Comparison of ENCODE assay signal across 9 mouse cellular contexts in genomic region chrX:73063512-73064414, GRCm38 (mm10). TPM values are rescaled to one million over a fixed set of nuclear protein-coding genes. Genes with fewer than 3 reads are reported as not detected.
DNase-seq lines count a peak whose midpoint lies in the region; ATAC-seq and TF ChIP-seq lines count a peak whose summit lies in the region.
"Had no signal": no experiment of that assay in that cellular context is flagged by ENCODE, and none has a peak within 500 bp of the region (broad histone marks: within the 10 kb centered on the region; RNA-seq: fewer than 3 reads in every experiment).

No protein-coding gene starts in this region.

- H3K4me3 ChIP-seq in hindbrain, embryonic 15.5 days = peak overlapping the region; percentile 44
- H3K4me3 ChIP-seq in liver, embryonic 12.5 days = no peak overlapping the region
- no peak overlapping the region for H3K4me3 ChIP-seq in stomach, postnatal 0 days (ENCODE audit: low read depth, low read length)

- no peaks in the 10 kb centered on the region for H3K9me3 ChIP-seq in hindbrain, embryonic 15.5 days
- no peaks in the 10 kb centered on the region for H3K9me3 ChIP-seq in liver, embryonic 12.5 days (replicated peaks)
- H3K9me3 ChIP-seq in stomach, postnatal 0 days (ENCODE audit: control insufficient read depth, low read length) = no peaks in the 10 kb centered on the region

- DNase-seq in layer of hippocampus, adult 11-12 months (ENCODE audit: low spot score) = peak; percentile 16
- DNase-seq in layer of hippocampus, adult 9-10 months (ENCODE audit: low spot score) = no peak
- peak; percentile 42 for DNase-seq in embryo, embryonic 10.5 days (ENCODE audit: low spot score)
- DNase-seq in stomach, postnatal 0 days (ENCODE audit: low spot score) = no peak
- DNase-seq in spleen, adult 12 weeks (ENCODE audit: low spot score) = no peak
- DNase-seq in adrenal gland, adult 2 months = no peak

- H3K27ac ChIP-seq in hindbrain, embryonic 15.5 days (replicated peaks) = peak overlapping the region; percentile 48; the same call in 1 of the 2 replicates
- H3K27ac ChIP-seq in liver, embryonic 12.5 days = no peak overlapping the region
- no peak overlapping the region for H3K27ac ChIP-seq in stomach, postnatal 0 days (replicated peaks)

- peak; percentile 93 for ATAC-seq in hindbrain, embryonic 15.5 days (ENCODE audit: low FRiP score, low read depth)
- ATAC-seq in liver, embryonic 12.5 days = no peak
- peak; percentile 4; the same call in 1 of the 2 replicates for ATAC-seq in stomach, postnatal 0 days (ENCODE audit: low FRiP score, low TSS enrichment)

- H3K36me3 ChIP-seq in hindbrain, embryonic 15.5 days = no peaks in the 10 kb centered on the region
- no peaks in the 10 kb centered on the region for H3K36me3 ChIP-seq in liver, embryonic 12.5 days
- no peaks in the 10 kb centered on the region for H3K36me3 ChIP-seq in stomach, postnatal 0 days (ENCODE audit: control insufficient read depth, insufficient read depth, low read length)

- TF ChIP-seq CTCF in stomach, postnatal 0 days (IDR thresholded peaks at IDR 0.05; ENCODE audit: low read depth) = no peak

- H3K9ac ChIP-seq in hindbrain, embryonic 15.5 days = peak overlapping the region; percentile 57
- no peak overlapping the region for H3K9ac ChIP-seq in liver, embryonic 12.5 days
- H3K9ac ChIP-seq in stomach, postnatal 0 days (ENCODE audit: low read length) = no peak overlapping the region

- WGBS in hindbrain, embryonic 15.5 days = 28% methylated on average over 24 of the region's 24 CpGs
- WGBS in liver, embryonic 12.5 days (ENCODE audit: insufficient replicate concordance) = 25% methylated on average over 24 of the region's 24 CpGs
- 51% methylated on average over 24 of the region's 24 CpGs for WGBS in stomach, postnatal 0 days

- no peaks in the 10 kb centered on the region for H3K4me1 ChIP-seq in hindbrain, embryonic 15.5 days (replicated peaks)
- no peaks in the 10 kb centered on the region for H3K4me1 ChIP-seq in liver, embryonic 12.5 days
- H3K4me1 ChIP-seq in stomach, postnatal 0 days (replicated peaks; ENCODE audit: control insufficient read depth, insufficient read depth) = no peaks in the 10 kb centered on the region

- H3K27me3 ChIP-seq in hindbrain, embryonic 15.5 days = no peaks in the 10 kb centered on the region
- peaks cover 29% of the 10 kb centered on the region for H3K27me3 ChIP-seq in liver, embryonic 12.5 days (replicated peaks)
- H3K27me3 ChIP-seq in stomach, postnatal 0 days (ENCODE audit: control insufficient read depth, insufficient read depth, low read length) = no peaks in the 10 kb centered on the region

- H3K4me2 ChIP-seq in hindbrain, embryonic 15.5 days = peak overlapping the region; percentile 69
- peak overlapping the region; percentile 8; the same call in 1 of the 2 replicates for H3K4me2 ChIP-seq in liver, embryonic 12.5 days
- peak overlapping the region; percentile 23 for H3K4me2 ChIP-seq in stomach, postnatal 0 days (replicated peaks; ENCODE audit: low read depth)

- no peak for TF ChIP-seq EP300 in stomach, postnatal 0 days (optimal IDR thresholded peaks at IDR 0.05)

RNA-seq across cellular contexts. Expression of gene Pnma3, which starts 0.8 kb away (rescaled TPM):
- polyA plus RNA-seq in hindbrain, embryonic 15.5 days (2015; fragmentation: Nextera tagmentation; extraction: Ambion mirVana) = 4.2 and 5.0 TPM in 2 replicates
- polyA plus RNA-seq in liver, embryonic 12.5 days (2016; fragmentation: Nextera tagmentation; extraction: Ambion mirVana) = not detected in 2 replicates
- 0.05 TPM in 2 replicates for polyA plus RNA-seq in stomach, postnatal 0 days (2015; fragmentation: Nextera tagmentation; extraction: Ambion mirVana)
- total RNA-seq in adrenal gland, adult 2 months (2021) = under 1 TPM; 0.14 to 0.41 TPM
- polyA plus RNA-seq in adrenal gland, adult 2 months (2012; rRNA removed) = 0.17 and 0.19 TPM in 2 replicates
- total RNA-seq: liver, adult 2 months had no signal
- polyA plus RNA-seq: liver, adult 2 months had no signal

RNA-seq across cellular contexts. Expression of gene Xlr4a, which starts 18.5 kb away (rescaled TPM):
- polyA plus RNA-seq in hindbrain, embryonic 15.5 days (2015; fragmentation: Nextera tagmentation; extraction: Ambion mirVana) = 0.68 and 0.74 TPM in 2 replicates
- 1.1 and 1.3 TPM in 2 replicates for polyA plus RNA-seq in liver, embryonic 12.5 days (2016; fragmentation: Nextera tagmentation; extraction: Ambion mirVana)
- polyA plus RNA-seq in stomach, postnatal 0 days (2015; fragmentation: Nextera tagmentation; extraction: Ambion mirVana) = 0.59 and 2.0 TPM in 2 replicates
- 1 to 10 TPM in 1 of 2 experiments, not detected in 1; 2.0 TPM for total RNA-seq in adrenal gland, adult 2 months (2021)
- not detected in 2 replicates for polyA plus RNA-seq in adrenal gland, adult 2 months (2012; rRNA removed)
- polyA plus RNA-seq: liver, adult 2 months had no signal

RNA-seq across cellular contexts. Expression of gene Pnma5, which starts 26.9 kb away (rescaled TPM):
- polyA plus RNA-seq in hindbrain, embryonic 15.5 days (2015; fragmentation: Nextera tagmentation; extraction: Ambion mirVana) = 0.08 and 0.17 TPM in 2 replicates
- polyA plus RNA-seq in liver, embryonic 12.5 days (2016; fragmentation: Nextera tagmentation; extraction: Ambion mirVana) = not detected in 2 replicates
- polyA plus RNA-seq in stomach, postnatal 0 days (2015; fragmentation: Nextera tagmentation; extraction: Ambion mirVana) = 0.04 and 0.11 TPM in 2 replicates
- under 1 TPM; 0.24 to 0.32 TPM for total RNA-seq in adrenal gland, adult 2 months (2021)
- polyA plus RNA-seq in adrenal gland, adult 2 months (2012; rRNA removed) = not detected in 2 replicates
- total RNA-seq: liver, adult 2 months had no signal
- polyA plus RNA-seq: liver, adult 2 months had no signal

RNA-seq across cellular contexts. Expression of gene Xlr3a, which starts 33.1 kb away (rescaled TPM):
- 4.3 and 5.7 TPM in 2 replicates for polyA plus RNA-seq in hindbrain, embryonic 15.5 days (2015; fragmentation: Nextera tagmentation; extraction: Ambion mirVana)
- 1.6 and 2.4 TPM in 2 replicates for polyA plus RNA-seq in liver, embryonic 12.5 days (2016; fragmentation: Nextera tagmentation; extraction: Ambion mirVana)
- 2.7 and 7.4 TPM in 2 replicates for polyA plus RNA-seq in stomach, postnatal 0 days (2015; fragmentation: Nextera tagmentation; extraction: Ambion mirVana)
- 1 to 10 TPM in 1 of 2 experiments, not detected in 1; 3.5 TPM for total RNA-seq in adrenal gland, adult 2 months (2021)
- polyA plus RNA-seq in adrenal gland, adult 2 months (2012; rRNA removed) = 0.92 TPM in 1 of 2 replicates, not detected in the other

RNA-seq across cellular contexts. Expression of gene Gm14685, which starts 53.1 kb away (rescaled TPM):
- 0.52 and 1.2 TPM in 2 replicates for polyA plus RNA-seq in hindbrain, embryonic 15.5 days (2015; fragmentation: Nextera tagmentation; extraction: Ambion mirVana)
- 0.07 TPM in 1 of 2 replicates, not detected in the other for polyA plus RNA-seq in liver, embryonic 12.5 days (2016; fragmentation: Nextera tagmentation; extraction: Ambion mirVana)
- 0.46 and 0.61 TPM in 2 replicates for polyA plus RNA-seq in stomach, postnatal 0 days (2015; fragmentation: Nextera tagmentation; extraction: Ambion mirVana)
- total RNA-seq in adrenal gland, adult 2 months (2021) = not detected
- polyA plus RNA-seq in adrenal gland, adult 2 months (2012; rRNA removed) = not detected in 2 replicates
- total RNA-seq: liver, adult 2 months had no signal
- polyA plus RNA-seq: liver, adult 2 months had no signal

Comparison
In these comparisons a context has a peak if more than half of its experiments do, and no peak if none do; other contexts are left out.
1. DNase-seq: peak in layer of hippocampus, adult 11-12 months (single experiment) and embryo, embryonic 10.5 days (single experiment); none in layer of hippocampus, adult 9-10 months (single experiment), stomach, postnatal 0 days (single experiment), spleen, adult 12 weeks (single experiment) and adrenal gland, adult 2 months (single experiment).
2. H3K4me2 ChIP-seq: peak in every context shown above with its lines; median percentile 69 in hindbrain, embryonic 15.5 days; 23 in stomach, postnatal 0 days; 8 in liver, embryonic 12.5 days.